Mouse (Mus musculus): Measurements from ENCODE around the gene Samd1. TPM values are rescaled to one million over a fixed set of nuclear protein-coding genes. Genes with fewer than 3 reads are reported as not detected.
A peak's percentile ranks its signal among the peaks of the same experiment; 100 is the strongest.

Samd1 gene
- polyA plus RNA-seq, 1 experiment, result 50.5 TPM

DNA sequence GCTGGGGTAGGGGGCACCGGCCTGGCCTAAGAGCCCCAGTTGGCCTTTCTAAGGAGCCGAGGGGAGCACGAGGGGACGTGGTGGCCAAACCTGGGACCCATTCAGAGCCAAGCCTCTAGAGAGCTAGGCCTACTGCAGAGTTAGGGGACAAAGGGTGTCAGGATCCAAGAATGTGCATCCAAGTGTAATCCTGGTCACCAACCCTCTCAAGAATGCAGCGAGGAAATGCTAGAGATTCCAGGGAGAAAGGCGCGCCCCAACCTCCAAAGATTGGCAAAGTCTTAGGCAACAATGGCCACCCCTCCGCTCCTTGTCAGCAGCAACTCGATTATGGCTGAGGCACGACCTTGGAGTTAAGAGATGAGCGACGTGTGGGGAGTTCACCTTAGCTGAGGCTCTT lies 24.1 kb downstream of the Samd1 start:
- H3K27ac ChIP-seq (ENCODE audit: insufficient read depth, low read length), result no peak overlapping the region
- no peak for DNase-seq
- TF ChIP-seq POLR2A (IDR thresholded peaks at IDR 0.05; ENCODE audit: borderline replicate concordance, insufficient read depth, low read length) (no peak), CTCF (IDR thresholded peaks at IDR 0.05; ENCODE audit: borderline replicate concordance, insufficient read depth, low read depth, low read length) (no peak)
- no peak overlapping the region for H3K4me3 ChIP-seq (replicated peaks; ENCODE audit: insufficient read depth, low read depth, low read length)
- WGBS, result 54% methylated on average over 12 of the region's 12 CpGs
- H3K27me3 ChIP-seq (ENCODE audit: control insufficient read depth, insufficient read depth, low read length), result peaks cover 2% of the 10 kb centered on the region; the same call in 1 of the 2 replicates
- H3K4me1 ChIP-seq (ENCODE audit: control insufficient read depth, insufficient read depth, low read length), result no peaks in the 10 kb centered on the region; the same call in 1 of the 2 replicates

DNA sequence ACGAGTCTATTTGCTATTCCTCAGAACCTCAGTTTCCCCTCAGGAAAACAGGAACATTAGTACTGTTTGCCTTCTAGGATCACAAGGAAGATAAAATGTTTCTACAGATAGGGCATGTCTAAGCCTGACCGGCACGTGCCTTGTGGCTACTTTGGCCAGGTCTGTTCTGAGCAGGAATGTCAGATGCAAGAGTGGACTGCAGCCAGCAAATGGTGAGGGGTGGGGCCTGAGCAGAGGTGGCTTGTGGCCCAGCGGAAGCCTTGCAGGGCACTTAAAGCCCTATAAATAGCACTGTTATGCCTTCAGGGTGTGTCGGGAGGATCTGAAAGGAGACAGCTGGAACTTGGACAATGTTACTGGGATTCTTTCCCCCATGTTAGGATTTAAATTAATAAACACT lies 25.6 kb downstream of the Samd1 start:
- no peak for DNase-seq
- Histone ChIP-seq H3K27ac (ENCODE audit: insufficient read depth, low read length) (no peak overlapping the region), H3K4me1 (ENCODE audit: control insufficient read depth, insufficient read depth, low read length) (no peaks in the 10 kb centered on the region; the same call in 1 of the 2 replicates), H3K27me3 (ENCODE audit: control insufficient read depth, insufficient read depth, low read length) (peaks cover 2% of the 10 kb centered on the region; the same call in 1 of the 2 replicates), H3K4me3 (replicated peaks; ENCODE audit: insufficient read depth, low read depth, low read length) (no peak overlapping the region)
- TF ChIP-seq POLR2A (IDR thresholded peaks at IDR 0.05; ENCODE audit: borderline replicate concordance, insufficient read depth, low read length), result no peak
- no peak for TF ChIP-seq CTCF (IDR thresholded peaks at IDR 0.05; ENCODE audit: borderline replicate concordance, insufficient read depth, low read depth, low read length)
- WGBS, result 29% methylated on average over 5 of the region's 5 CpGs

GRCm38 (mm10) chr8:84023631-84024030 lies 26.2 kb downstream of the Samd1 start:
- no peak for DNase-seq
- WGBS, result 84% methylated on average over 1 of the region's 1 CpGs
- TF ChIP-seq POLR2A (IDR thresholded peaks at IDR 0.05; ENCODE audit: borderline replicate concordance, insufficient read depth, low read length) (no peak), CTCF (IDR thresholded peaks at IDR 0.05; ENCODE audit: borderline replicate concordance, insufficient read depth, low read depth, low read length) (no peak)
- H3K27me3 ChIP-seq (ENCODE audit: control insufficient read depth, insufficient read depth, low read length), result peaks cover 2% of the 10 kb centered on the region; the same call in 1 of the 2 replicates
- no peak overlapping the region for H3K27ac ChIP-seq (ENCODE audit: insufficient read depth, low read length)
- no peak overlapping the region for H3K4me3 ChIP-seq (replicated peaks; ENCODE audit: insufficient read depth, low read depth, low read length)
- no peaks in the 10 kb centered on the region; the same call in 1 of the 2 replicates for H3K4me1 ChIP-seq (ENCODE audit: control insufficient read depth, insufficient read depth, low read length)

GRCm38 (mm10) chr8:84024171-84024570 lies 26.7 kb downstream of the Samd1 start:
- H3K4me3 ChIP-seq (replicated peaks; ENCODE audit: insufficient read depth, low read depth, low read length), result no peak overlapping the region
- WGBS, result 15% methylated on average over 10 of the region's 10 CpGs
- DNase-seq, result no peak
- no peaks in the 10 kb centered on the region; the same call in 1 of the 2 replicates for H3K4me1 ChIP-seq (ENCODE audit: control insufficient read depth, insufficient read depth, low read length)
- TF ChIP-seq POLR2A (IDR thresholded peaks at IDR 0.05; ENCODE audit: borderline replicate concordance, insufficient read depth, low read length) (no peak), CTCF (IDR thresholded peaks at IDR 0.05; ENCODE audit: borderline replicate concordance, insufficient read depth, low read depth, low read length) (peak; percentile 57)
- H3K27me3 ChIP-seq (ENCODE audit: control insufficient read depth, insufficient read depth, low read length), result peaks cover 2% of the 10 kb centered on the region; the same call in 1 of the 2 replicates
- H3K27ac ChIP-seq (ENCODE audit: insufficient read depth, low read length), result no peak overlapping the region

- no peak for TF ChIP-seq POLR2A (IDR thresholded peaks at IDR 0.05; ENCODE audit: borderline replicate concordance, insufficient read depth, low read length)
- TF ChIP-seq CTCF (IDR thresholded peaks at IDR 0.05; ENCODE audit: borderline replicate concordance, insufficient read depth, low read depth, low read length), result no peak
- WGBS, result 2% methylated on average over 41 of the region's 41 CpGs
- DNase-seq, result no peak
- no peak overlapping the region for H3K27ac ChIP-seq (ENCODE audit: insufficient read depth, low read length)
- no peak overlapping the region for H3K4me3 ChIP-seq (replicated peaks; ENCODE audit: insufficient read depth, low read depth, low read length)
- H3K4me1 ChIP-seq (ENCODE audit: control insufficient read depth, insufficient read depth, low read length), result no peaks in the 10 kb centered on the region; the same call in 1 of the 2 replicates
- H3K27me3 ChIP-seq (ENCODE audit: control insufficient read depth, insufficient read depth, low read length), result peaks cover 2% of the 10 kb centered on the region; the same call in 1 of the 2 replicates
Observed at GRCm38 (mm10) chr8:84025863-84026262, 28.4 kb downstream of the Samd1 start.

- 18% methylated on average over 10 of the region's 10 CpGs for WGBS
- Histone ChIP-seq H3K27ac (ENCODE audit: insufficient read depth, low read length) (no peak overlapping the region), H3K27me3 (ENCODE audit: control insufficient read depth, insufficient read depth, low read length) (peaks cover 2% of the 10 kb centered on the region; the same call in 1 of the 2 replicates), H3K4me1 (ENCODE audit: control insufficient read depth, insufficient read depth, low read length) (no peaks in the 10 kb centered on the region; the same call in 1 of the 2 replicates), H3K4me3 (replicated peaks; ENCODE audit: insufficient read depth, low read depth, low read length) (no peak overlapping the region)
- TF ChIP-seq POLR2A (IDR thresholded peaks at IDR 0.05; ENCODE audit: borderline replicate concordance, insufficient read depth, low read length) (no peak), CTCF (IDR thresholded peaks at IDR 0.05; ENCODE audit: borderline replicate concordance, insufficient read depth, low read depth, low read length) (no peak)
- no peak for DNase-seq
Observed at GRCm38 (mm10) chr8:84027449-84027848, 30.0 kb downstream of the Samd1 start.

- Histone ChIP-seq H3K27me3 (ENCODE audit: control insufficient read depth, insufficient read depth, low read length) (peaks cover 2% of the 10 kb centered on the region; the same call in 1 of the 2 replicates), H3K27ac (ENCODE audit: insufficient read depth, low read length) (no peak overlapping the region), H3K4me1 (ENCODE audit: control insufficient read depth, insufficient read depth, low read length) (no peaks in the 10 kb centered on the region; the same call in 1 of the 2 replicates), H3K4me3 (replicated peaks; ENCODE audit: insufficient read depth, low read depth, low read length) (no peak overlapping the region)
- no peak for DNase-seq
- WGBS, result 91% methylated on average over 5 of the region's 5 CpGs
- TF ChIP-seq CTCF (IDR thresholded peaks at IDR 0.05; ENCODE audit: borderline replicate concordance, insufficient read depth, low read depth, low read length), result no peak
Observed at GRCm38 (mm10) chr8:84029272-84029671, 31.8 kb downstream of the Samd1 start.

GRCm38 (mm10) chr8:84032777-84033176 lies 35.3 kb downstream of the Samd1 start:
- no peak overlapping the region for H3K27ac ChIP-seq (ENCODE audit: insufficient read depth, low read length)
- no peak for TF ChIP-seq CTCF (IDR thresholded peaks at IDR 0.05; ENCODE audit: borderline replicate concordance, insufficient read depth, low read depth, low read length)
- 78% methylated on average over 4 of the region's 4 CpGs for WGBS
- DNase-seq, result no peak
- no peaks in the 10 kb centered on the region for H3K27me3 ChIP-seq (ENCODE audit: control insufficient read depth, insufficient read depth, low read length)
- no peaks in the 10 kb centered on the region for H3K4me1 ChIP-seq (ENCODE audit: control insufficient read depth, insufficient read depth, low read length)
- no peak overlapping the region for H3K4me3 ChIP-seq (replicated peaks; ENCODE audit: insufficient read depth, low read depth, low read length)

Data from cerebellum, adult 2 months (tissue).